Mouse (Mus musculus) embryo, embryonic 9.5 days (tissue): Measurements from ENCODE around the gene Tmbim7.

Experiments used
- DNase-seq: peaks from one replicate; pipeline ENCODE4 v3.0.0-alpha.2; 2017; ENCODE audit errors: extremely low spot score

Tmbim7 gene

DNA sequence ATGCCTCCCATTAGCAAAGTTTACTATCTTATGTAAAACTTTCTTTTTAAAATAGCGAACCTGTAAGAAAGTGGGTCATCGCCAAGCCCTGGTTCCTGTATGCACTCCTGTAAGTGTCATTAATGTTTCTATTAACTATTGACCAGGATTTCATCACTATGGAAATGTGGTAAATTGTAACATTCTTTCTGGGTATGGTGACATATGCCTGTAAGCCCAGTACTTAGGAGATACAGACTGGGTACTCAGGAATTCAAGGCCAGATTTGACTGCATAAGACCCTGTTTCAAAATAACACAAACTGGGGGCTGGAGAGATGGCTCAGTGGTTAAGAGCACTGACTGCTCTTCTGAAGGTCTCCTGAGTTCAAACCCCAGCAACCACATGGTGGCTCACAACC is 14.2 kb downstream of the Tmbim7 start:
- no peak for DNase-seq

DNA sequence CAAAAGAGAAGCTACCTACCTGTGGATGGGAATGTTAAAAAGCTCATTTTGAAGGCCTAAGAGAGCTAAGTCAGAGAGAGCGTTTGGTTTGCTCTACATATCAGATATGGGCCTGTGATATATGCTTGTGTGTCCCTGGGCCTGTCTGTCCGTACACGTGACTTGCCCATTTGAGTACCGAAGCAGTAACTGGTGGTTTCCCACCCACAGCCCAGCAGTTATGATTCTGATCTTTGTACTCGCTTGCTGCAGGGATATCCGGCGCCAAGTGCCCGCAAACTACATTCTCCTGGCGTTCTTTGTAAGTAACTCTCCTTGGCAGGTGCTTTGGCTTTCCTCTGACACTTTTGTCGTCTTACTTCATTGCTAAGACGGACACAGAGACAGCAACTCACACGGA is 15.6 kb downstream of the Tmbim7 start:
- DNase-seq = no peak

DNA sequence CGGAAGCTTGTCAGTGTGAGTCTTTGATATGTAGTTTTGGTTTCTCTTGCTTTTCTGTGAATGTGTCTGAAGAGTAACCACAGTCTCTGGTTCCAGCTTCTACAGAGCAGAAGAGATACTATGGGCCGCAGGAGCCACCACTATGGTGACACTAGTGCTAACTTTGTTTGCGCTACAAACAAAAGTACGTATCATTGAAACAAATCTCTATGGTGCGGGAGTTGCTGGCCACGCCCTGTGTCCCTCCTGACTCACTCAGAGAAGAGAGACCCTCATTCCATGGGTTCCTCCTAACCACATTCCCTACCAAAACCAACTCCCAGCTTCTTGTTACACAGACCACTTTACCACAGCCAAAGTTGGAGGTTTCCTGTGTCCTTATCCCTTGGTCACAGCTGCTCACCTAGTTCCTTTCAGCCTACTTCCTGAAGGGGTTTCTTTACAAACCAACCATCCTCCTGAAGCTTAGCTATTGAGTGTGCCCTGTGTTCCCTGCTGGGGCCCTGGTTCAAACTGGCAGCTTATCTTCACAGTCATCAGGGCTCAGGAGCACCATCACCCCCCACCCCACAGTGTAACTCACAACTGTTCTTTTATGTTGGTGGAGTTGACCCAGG is 19.1 kb downstream of the Tmbim7 start:
- no peak for DNase-seq

DNA sequence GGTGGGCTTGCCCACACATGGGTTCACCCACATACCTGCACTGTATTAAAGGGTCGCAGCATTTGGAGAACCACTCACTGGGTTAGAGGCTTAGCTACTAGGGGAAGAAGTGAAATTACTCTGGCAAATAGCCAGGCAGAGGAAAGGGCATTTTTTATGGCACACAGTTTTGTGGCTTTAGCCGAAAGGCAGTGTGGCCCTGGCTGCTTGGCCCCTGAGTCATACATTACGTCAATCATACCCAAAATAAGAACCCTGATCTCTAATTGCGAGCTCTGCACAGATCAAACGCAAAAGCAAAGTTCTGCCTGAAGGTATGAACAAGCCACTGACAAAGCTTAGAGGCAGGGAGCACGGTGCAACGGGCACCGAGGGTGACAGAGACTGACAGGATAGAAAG is 37.3 kb downstream of the Tmbim7 start:
- DNase-seq = no peak

DNA sequence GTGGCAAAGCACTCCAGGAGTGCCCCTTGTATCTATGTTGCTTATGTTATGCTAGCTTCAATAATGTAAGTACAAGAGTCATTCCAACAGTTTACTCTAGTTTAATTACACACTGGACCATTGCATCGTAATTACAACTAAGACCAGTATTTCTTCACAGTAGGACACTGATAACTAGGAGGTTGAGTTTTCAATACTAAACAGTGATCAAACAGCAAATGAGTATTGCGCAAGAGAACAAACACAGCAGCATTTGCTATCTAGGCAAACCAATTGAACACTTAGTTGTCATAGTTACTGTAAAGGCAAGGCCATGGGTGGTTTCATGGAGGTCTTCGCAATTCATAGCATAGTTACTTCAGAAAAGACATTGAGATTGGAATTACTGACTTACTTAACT is 40.3 kb downstream of the Tmbim7 start:
- DNase-seq = no peak

DNA sequence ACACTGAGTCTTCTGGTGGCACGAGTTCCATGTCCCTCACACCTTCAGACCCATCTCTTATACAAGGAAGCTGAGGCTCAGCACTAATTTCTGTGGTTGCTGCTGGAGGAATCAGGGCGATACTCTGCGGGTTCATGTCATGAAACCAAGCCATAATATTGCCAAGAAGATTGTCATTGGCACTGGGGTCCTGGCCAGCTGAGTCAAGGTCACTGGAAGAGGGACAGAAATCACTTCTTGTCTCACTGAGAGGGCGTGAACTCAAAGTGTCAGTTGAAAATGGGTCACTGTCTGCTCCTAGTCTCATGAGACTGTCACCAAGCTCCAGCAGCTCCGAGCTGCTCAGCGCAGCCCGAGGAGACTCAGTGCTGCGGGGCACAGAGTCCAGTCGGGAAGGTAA is 42.0 kb downstream of the Tmbim7 start:
- DNase-seq = no peak

DNA sequence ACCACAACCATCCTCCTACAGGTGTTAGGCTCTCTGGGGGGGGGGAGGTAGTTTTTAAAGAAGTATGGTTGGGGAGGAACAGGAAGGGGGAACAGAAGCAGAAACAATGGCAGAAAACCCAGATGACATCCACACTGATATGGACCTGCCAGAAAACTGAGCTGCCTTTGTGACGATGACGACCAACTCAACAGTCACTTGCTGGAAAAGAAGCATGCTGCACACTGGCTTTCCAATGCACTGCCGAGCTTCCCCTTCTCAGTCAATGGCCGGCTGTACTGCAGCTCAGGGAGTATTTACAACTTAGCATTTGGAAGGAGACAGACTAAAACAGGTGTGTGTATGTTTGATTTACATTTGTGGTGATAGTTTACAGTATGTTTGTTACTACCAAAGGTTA is 44.2 kb downstream of the Tmbim7 start:
- DNase-seq = no peak

DNA sequence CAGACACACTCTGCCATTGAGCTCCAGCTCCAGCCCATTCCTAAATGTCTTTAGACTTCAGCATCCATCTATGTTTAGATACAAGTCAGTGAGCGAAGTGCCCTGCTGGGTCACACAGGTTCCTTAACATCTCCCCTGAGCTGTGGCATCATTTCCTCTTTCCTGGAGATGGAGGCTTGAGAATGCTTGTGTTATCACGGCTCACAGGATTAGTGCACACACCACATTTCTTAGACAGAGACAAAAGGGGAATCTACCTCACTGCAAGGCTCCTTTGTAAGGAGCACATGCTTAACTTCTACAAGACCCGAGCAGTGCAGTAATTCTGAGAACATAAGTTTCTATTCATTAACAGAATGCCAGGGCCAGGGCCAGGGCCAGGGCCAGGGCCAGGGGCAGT is 45.0 kb downstream of the Tmbim7 start:
- no peak for DNase-seq

DNA sequence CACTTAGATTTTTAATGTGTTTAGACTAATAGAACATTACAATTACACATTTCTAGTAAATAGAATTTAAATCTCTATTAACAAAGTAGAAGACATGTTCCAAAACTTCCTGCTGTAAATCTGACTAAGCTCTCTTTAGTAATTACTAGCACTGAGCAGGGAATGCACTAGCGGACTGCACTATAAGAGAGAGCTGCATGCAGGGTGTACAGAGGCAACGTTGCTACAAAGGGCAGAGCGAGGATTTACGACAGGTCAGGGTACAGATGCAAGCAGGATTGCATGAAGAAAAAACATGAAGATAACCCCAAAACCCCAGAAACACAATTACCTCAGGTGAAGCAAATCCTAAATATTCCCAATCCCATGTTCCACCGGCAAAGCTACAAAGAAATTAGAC is 49.0 kb downstream of the Tmbim7 start:
- no peak for DNase-seq

DNA sequence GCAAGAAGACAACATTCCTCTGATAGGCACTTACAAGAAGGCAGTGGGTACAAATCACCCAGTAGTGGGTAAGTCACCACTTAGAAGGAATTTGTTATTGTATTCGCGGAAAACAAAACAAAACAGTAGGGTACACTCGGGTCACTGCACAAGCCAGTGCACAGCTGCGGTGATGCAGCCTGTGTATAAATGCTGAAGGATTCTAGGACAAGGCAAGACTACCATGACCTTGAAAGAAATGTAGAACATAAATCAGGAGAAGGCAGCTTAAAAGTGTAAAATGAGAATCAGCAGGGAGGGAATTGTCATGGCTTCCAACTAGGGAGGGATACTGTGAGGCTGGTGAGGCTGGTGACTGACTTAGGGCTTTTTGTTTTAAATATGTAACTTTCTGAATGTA is 51.2 kb downstream of the Tmbim7 start:
- no peak for DNase-seq

DNA sequence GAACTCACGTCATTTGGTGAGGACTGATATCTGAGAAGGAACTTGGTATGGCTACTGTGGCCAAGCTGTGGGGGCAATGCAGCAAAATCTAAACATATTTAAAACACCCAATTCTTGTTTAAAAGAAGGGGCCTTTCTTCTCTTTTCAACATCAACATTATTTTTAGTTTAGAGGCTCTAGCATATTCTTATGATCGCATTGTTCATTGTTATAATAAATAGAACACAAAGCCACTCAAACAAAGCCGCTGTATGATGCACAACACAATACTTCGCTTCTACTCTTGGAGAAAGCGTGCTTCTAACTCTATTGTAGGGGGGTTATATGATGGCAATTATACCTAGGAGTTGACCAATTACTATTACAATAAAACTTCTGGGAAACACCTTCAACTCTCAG is 64.8 kb downstream of the Tmbim7 start:
- no peak for DNase-seq

DNA sequence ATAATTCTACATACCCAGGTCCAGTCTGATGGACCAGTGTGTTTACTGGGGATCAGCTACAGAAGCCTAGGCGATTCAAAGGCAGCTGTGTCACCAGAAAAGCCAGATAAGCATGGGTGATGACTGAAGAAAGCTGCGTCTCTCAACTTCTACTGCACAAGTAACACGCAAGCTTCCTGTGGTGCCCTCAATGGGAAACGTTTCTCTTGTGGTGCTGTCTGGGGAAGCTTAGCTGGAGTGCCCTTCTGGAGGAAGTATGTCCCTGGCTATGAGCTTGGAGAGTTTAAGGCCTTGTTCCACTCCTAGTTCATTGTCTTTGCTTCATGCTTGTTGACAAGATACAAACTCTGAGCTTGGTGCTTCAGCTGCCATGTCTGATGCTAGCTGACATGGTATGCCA is 68.4 kb downstream of the Tmbim7 start:
- no peak for DNase-seq

DNA sequence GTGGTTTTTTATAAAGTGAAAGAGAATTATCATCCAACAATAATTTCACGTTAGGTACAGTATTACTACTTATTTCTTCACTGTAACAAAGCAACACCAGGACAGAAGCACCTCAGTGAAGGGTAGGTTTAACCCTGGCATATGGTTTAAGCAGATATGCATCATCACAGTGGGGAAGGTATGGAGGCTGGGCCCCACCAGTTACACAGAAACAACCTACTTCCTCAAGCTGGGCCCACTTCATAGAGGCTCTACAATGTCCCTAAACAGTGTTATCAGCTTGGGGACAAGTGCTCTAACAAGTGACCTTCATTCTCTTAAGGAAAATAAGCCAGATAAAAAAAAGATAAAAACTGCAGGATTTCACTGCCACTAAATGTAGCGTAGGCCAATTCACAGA is 71.9 kb downstream of the Tmbim7 start:
- DNase-seq = no peak

DNA sequence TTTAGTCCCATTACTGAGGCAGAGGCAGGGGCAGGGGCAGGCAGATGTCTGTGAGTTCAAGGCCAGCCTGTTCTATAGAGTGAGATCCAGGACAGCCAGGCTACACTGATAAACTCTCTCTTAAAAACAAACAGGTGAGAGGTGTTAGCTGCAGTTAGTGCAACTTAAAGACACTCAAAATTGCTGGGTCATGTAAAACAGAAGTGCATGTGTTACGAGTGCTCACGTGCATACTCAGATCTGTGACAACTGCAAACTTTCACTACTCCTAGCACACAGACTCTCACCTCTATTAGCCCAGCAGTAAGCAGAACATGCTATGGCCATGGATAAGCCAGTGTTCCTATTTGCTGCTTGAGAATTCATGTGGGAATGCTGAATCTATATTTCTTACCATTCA is 72.4 kb downstream of the Tmbim7 start:
- DNase-seq = no peak

DNA sequence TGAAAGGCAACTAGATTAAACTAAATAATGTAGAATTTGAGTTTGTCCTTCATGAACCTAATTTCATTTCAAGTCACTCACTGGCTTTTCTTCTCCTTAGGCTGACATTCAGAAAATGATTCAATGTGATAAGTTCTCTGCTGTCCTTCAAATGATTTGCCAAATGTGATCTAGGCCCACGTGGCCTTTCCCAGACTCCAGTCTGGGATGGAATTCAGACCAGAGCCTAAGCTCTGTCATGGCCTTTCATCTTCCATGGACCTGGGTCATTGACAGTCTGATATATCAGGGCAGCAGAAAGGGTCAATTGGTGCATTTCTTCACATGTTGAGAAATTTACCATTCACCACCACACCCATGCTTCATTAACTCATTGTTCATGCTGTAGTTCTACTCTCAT is 74.5 kb downstream of the Tmbim7 start:
- DNase-seq = no peak

DNA sequence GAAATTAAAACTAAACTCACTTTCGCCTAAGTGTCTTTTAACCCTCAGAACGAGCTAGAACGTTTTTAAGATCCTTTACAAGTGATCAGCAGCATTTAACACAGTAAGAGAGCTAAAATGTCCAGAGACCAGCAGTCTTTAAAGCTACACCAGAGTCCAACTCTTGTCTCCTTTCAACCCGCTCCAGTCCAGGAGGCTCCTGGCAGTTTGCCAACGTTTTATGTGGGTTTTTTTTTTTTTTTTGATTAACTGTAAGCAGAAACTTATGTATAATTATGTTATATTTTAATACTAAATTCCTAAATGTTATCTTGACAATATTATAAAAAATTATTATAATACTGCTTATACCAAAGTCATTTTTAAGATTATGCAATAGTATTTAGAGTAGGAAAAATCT is 77.8 kb downstream of the Tmbim7 start:
- no peak for DNase-seq
